Mouse (Mus musculus) common myeloid progenitor, adult 5-6 weeks (primary cell): ENCODE data around the gene Bcl7a. TPM values are rescaled to one million over a fixed set of nuclear protein-coding genes. Genes with fewer than 3 reads are reported as not detected.

Experiments used
- ATAC-seq: replicated peaks from 2 replicates; pipeline ENCODE4 v1.8.0; 2016; ENCODE audit warnings: low read depth, mild to moderate bottlenecking, moderate TSS enrichment, inconsistent platforms; ENCODE audit not compliant: poor library complexity, severe bottlenecking
- total RNA-seq: library from RNA; stranded (forward); fragments of 200-1000, 187-1606 nt; gene quantifications from 2 replicates; pipeline ENCODE4 v1.2.3, GENCODE M21; 2017

Bcl7a gene
- total RNA-seq, 1 experiment from 2014 or later: 18.9 TPM

DNA sequence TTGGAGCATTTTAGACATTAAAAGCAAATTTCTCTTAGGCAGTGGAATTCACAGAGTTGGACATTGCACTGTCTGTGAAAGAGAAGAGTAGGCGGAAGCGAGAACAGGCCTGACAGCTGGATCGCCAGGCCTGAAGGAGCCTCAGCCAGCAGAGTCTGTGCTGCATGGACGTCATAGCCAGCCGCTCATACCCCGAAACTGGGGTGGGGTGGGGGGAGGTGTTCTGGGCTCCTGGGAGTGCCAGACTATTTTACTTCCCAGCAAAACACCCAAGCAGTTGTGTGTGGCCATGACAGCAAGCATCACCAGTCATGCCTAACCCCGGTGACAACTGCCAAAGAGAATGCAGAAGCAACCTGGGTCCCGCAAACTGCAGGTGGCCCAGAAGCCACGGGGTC lies 16.9 kb upstream of the Bcl7a start:
- ATAC-seq: no peak

DNA sequence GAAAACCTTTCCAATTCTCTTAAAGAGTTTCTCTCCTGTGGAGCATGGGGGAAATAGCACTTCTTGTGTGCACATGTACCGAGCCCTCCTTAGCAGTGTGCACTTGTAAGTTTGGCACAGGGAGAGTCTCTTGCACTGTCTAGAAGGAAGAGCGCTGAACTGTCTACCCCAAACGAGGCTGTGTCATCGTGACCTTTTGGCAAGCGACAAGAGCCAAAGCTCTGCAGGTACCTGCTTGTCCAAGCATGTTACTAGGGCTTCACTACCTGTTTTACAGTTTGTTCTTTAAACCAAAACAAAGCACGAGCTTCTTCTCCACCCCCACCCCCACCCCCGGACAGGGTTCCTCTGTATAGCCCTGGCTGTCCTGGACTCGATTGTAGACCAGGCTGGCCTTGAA lies 15.9 kb upstream of the Bcl7a start:
- ATAC-seq: no peak

DNA sequence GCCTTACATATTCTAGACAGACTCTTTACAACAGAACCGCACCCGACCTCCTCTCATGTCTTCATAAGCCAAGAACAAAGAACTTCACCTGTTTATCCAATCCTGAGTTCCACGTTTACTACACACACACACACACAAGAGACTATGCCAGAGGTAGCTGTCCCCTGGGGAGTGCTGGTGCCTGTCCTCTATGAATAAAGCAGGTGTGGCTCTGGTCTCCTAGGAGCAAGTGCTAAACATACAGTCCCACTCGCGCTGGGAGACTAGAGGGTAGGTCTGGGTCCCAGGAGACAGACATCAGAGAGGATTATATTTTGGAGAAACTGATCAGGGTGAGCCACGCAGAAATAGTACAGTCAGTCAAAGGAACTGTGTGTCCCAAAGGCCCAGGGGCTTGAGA lies 10.1 kb upstream of the Bcl7a start:
- ATAC-seq: no peak

DNA sequence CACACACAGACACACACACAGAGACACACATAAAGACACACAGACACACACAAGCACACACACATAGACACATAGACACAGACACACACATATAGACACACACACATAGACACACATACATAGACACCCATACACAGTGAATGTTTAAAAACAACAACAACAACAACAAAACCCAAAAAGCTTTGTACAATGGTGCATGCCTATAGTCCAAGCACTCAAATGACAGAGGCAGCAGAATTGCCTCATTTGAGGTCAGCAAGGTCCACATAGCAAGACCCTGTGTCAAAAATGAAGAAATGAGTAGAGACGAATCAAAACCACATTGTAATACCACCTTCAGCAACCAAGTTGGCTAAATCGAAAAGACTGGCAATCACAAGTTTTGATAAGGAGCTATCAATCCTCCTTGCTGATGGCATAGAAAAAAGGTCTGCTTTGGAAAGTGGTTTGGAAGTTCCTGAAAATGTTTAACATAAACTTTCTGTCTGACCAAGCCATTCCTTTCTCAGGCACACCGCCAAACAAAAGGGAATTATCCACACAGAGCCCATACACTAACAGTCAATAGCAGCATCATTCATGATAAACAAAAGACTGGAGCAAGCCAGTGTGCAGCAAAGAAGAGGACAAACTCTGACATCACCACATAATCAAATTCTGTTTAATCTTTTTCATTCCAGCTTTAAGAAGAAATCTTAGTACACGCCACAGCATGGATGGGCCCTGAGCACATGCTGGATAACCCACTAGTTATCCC lies 7.3 kb upstream of the Bcl7a start:
- ATAC-seq: no peak

DNA sequence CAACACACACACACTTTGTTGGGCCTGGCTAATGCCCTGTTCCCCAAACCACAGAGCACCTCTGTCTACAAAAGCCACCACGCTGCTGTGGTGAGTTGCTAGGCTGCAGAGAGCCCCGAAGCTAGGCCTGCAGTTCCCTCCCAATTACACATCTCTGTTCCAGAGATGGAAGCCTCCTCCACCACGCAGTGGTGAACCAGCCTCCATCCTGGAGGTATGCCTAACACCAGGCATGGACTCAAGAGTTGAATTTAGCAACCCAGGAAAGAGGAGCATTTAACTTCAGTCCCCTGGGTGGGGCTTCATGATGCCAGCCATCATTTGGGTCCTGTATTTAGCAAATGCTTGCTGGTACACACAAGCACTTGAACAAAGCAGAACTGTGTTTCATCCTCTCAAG lies 5.2 kb upstream of the Bcl7a start:
- no peak for ATAC-seq

DNA sequence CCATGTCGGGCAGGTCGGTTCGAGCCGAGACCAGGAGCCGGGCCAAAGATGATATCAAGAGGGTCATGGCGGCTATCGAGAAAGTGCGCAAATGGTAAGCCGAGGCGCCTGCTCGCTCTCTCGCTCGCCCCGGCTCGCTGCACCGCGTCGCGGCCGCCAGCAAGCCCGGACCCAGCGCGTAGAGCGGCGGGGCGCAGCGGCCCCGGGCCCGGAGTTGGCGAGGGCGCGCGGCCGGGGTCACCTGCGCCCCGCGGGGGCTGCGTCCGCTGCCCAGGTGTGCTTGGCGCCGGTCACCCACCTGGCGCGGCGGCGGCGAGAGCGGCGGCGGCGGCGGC lies 961 bp downstream of the Bcl7a start:
- no peak; the same call in 1 of the 2 replicates for ATAC-seq

DNA sequence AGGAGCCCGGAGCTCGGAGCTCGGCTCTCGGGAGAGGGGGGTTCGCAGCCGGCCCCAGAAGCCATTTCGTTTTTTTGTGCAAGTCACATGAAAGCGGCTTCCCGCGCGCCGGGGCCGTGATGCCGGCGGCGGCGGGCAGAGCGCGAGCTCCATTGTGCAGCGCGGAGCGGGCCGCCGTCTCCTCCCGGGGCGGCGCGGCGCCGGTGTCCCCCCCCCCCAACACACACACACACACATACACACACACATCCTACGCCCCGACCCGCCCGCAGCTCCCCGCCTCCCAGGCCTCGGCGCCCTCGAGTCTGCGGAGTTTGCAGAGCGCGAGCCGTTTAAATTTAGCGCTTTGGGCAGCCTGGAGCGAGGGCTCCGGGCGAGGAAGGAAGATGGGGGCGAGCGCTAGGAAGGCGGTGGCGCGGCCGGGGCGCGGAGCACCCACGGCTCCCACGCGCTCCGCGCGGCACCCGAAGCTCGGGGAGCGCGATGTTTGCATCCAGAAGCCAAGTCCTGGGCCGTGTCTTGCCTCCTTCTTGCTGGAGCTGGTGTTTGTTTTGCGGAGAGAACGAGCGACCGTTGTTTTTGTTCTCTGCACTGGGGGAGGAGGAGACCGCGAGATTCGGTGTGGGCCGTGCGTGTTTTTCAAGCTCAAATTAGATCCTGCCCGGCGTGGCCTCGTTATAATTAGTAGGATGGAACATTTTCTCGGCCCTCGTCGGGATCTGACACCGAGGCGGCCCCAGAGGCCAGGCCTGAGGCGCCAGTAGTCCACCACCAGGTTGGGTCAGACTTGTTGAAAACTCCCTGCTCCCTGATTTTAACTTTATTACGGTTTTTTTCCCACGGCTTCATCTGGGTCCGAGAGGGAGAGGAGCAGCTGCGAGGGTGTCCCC lies 1.6 kb downstream of the Bcl7a start:
- no peak for ATAC-seq

DNA sequence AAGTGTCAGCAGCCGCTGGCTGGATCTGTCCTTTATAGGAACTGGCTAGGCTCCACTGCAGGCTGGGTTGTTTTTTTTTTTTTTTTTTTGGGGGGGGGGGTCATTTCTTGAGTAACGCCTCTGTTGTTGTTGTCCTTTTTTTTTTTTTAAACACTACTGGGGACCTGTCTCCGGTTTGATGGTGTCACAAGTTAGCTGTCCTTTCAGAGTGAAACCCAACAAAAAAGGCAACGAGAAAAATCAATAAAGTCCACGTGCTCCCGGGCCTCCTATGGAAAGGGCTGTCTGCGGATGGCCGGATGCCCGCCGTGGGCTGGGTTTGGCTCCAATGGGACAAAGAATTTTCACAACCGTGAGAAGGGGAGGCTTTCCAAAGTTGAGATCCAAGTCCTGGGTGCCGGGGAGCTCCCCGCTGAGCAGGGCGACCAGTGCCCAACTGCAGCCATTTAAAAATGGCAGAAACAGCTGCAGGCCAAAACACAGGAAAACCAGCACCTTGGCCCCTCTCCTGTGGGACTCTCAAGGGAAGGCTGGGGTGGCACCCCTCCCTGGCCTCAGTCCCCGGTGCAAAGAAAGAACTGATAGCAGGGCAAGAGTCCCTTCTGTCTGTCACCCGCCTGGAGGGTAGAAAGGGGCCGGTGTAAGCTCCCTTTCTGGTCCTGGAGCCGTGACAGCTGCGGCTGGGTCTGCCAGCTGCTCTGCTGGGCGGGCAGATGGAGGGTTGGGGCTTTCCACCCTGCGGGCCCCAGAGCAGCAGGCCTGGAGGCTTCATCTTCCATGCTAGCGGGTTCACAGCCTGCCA lies 2.4 kb downstream of the Bcl7a start:
- ATAC-seq: peak; percentile 33

DNA sequence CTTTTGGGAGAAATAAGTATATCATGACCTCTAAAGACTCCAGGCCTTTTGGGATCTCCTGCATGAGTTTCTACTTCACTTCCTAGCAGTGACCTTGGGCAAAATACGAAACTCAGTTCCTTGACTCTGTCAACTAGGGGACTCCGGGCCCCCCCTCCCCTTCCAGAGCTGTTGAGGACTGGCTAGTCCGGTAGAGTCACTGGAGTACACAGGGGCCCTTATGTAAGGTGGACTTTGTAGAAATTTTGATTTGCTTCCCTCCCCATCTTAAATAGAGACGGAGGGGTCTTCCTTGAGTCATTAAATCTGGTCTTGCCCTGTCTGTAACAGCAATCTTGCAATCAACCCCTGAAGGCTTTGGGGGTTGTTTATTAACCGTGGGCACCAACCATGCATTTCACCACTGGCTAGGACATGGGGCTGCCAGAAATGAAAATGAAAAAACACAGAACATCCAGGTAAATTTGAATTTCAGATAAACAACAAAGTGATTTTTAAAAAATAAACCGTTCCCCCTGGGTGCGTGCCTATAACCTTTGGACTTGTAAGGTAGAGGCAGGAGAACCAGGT lies 3.2 kb downstream of the Bcl7a start:
- ATAC-seq: no peak

DNA sequence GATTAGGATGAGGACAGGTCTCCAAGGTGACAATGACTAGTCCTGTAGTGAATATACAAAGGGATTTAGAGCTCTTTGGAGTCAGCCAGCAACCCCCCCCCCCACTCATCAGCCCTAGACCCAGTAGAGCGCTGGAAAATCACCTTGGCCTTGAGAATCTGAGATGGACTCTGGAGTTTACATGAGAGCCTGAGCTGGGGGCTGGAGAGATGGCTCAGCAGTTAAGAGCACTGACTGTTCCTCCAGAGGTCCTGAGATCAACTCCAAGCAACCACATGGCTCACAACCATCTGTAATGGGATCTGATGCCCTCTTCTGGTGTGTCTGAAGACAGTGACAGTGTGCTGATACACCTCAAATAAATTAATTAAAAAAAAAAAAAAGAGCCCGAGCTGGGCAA lies 4.4 kb downstream of the Bcl7a start:
- no peak for ATAC-seq

DNA sequence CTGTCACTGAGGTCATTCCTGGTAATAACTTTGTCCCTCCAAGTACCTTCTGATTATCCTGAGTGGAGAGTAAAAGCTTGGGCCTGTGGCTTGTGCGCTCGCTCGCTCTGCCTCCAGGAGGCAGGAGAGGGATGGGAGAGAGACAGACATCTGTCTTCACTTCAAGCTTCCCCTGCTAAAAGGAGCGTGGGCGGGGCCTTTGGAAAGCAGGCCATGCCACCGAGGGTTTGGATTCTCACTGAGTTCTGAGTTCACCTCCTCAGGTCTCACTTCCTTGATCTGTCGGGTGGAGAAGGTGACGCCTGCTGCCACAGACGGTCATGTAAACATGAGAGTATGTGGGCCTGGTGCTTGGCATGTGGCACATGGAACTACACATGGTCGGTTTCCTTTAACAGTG lies 6.8 kb downstream of the Bcl7a start:
- ATAC-seq: peak; percentile 42

DNA sequence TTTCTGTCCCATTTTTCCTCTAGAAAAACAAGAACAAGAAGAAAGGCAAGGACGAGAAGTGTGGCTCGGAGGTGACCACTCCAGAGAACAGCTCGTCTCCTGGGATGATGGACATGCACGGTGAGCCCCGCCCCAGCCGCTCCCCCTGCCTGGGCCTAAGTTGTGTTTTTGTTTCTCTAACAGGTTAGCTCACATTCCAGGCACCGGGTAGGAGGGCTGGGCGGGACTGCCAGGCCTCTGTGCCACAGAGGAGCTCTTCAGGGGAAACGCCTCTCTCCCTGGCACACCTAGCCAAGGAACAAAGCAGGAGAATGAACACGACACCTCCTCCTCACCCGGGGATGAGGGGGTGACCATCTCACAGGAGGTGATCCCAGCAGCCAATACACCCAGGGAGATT lies 12.3 kb downstream of the Bcl7a start:
- ATAC-seq: no peak

DNA sequence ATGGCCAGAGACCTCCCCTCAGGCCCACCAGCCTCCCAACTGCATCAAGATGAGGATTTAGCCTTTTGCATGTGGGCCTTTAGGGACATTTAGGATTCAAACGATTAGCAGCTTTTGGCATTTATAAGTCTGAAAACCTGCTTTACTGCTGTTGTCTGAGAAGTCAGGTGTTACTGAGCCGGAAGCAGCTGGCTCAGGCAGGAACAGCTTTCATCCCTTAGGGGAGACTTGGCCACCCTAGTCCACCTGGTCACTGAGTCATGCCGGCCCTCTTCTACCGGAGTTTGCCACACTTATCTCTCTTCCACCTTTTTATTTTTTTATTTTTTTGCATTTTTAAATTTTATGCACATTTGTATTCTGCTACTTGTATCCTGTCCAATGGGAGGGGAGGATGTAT lies 13.6 kb downstream of the Bcl7a start:
- ATAC-seq: no peak

DNA sequence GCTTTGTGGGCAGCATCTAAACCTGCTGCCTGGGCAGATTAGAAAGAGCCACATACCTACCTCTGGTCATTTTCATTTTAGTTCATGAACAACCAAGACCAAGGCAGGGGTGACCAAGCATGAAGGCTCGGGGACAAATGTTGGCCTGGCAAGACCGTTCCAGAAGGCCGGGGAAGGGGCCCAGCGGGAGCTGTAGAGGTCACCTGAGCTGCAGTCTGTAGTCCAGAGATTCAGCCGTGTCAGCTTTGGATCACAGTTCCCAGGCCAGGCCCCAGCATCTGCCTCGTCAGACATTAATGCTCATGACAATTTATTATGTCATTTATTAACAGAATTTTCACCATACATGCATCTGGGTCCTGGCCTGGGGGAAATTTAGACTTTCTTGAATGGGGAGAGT lies 15.8 kb downstream of the Bcl7a start:
- no peak for ATAC-seq

DNA sequence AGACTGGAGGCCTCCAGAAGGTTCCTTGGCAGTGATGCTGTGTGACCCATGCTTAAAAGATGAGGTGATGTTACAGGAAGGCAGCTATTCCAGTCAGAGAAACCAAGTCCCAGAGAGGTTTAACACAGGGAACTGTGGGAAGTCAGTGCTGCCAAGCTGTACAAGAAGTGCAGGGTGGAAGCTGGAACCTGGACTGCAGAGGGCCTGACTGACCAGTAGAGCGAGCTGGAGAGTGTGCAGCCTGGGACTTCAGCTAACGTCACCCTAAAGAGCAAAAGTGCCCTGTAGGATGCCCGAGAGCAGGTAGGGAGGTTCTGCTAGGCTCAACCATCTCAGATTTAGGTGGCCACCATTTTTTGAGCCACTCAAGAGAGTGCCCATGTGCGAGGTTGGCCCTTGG lies 19.3 kb downstream of the Bcl7a start:
- ATAC-seq: no peak

DNA sequence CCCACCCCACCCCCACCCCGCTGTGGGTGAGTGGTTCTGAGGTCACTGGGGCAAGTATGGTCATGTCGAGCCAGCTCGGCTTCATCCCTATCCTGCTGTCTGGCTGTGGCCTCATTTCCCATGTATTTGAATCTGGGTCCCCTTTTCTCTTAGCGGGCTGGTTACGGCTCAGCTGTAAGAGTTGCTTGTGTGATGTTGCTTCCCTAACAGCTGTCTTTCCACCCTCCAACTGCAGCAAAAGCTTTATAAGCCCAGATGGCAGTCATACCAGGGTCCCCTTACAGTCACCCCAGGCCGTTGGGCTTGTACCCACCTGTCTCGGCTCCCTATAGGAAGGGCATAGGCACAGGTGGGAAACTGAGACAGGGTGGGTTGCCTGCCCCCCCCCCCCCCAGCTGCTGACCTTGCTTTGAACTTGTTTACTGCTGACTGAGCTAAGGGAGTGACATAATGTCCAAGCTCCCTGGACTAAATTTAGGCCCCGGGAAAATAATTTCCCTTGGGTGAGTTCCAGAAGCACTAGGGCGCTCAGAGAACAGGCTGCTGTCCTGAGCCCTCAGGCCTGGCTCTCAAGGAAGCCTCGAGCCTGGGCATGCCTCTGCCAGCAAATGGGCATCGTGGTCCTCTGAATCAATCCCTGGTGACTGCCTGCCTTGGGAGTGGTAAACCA lies 20.8 kb downstream of the Bcl7a start:
- ATAC-seq: no peak

DNA sequence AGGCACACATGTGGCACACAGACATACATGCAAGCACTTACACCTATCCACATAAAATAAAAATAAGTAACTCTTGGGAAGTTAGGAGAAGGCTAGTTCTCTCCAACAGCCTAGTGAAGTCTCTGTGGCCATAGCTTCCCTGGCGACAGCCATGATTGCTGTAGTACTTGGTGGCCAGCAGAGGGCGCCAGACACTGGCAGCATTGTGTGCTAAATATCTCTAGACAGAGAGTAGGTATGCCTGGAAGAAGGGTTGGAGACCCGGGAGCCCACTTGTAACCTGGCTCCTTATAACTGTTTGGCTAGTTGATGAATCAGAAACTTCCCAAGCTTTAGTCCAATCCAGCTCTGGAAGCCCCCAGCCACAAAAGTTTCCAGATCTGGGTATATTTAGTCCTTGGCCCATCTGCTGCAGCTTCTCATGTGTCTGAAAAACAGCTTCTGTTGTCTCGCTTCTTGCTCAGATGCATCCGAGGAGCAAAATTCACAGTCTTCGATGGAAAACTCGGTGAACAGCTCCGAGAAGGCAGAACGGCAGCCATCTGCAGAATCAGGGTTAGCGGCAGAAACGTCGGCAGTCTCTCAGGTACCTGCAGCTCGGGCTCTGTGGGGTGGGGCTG lies 25.3 kb downstream of the Bcl7a start:
- ATAC-seq: peak; percentile 73; the same call in 1 of the 2 replicates

DNA sequence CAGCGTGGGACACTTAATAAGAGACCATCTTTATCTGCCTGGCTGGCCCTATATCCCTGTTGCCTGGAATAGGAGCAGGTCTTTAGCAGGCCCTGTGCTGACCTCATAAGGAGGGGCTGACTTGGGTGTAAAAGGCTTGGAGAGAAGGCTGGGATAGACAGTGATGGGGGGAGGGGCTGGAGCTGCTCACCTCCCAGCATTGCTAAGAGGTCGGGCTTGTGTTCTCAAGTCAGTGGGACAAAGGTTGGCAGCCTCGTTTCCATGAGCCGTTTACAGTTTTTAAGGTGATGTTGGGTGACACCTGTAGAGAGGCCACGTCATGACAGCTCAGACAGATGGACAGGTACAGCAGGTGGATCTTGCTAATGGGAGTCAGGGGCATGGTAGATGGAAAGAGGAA lies 26.4 kb downstream of the Bcl7a start:
- ATAC-seq: no peak

DNA sequence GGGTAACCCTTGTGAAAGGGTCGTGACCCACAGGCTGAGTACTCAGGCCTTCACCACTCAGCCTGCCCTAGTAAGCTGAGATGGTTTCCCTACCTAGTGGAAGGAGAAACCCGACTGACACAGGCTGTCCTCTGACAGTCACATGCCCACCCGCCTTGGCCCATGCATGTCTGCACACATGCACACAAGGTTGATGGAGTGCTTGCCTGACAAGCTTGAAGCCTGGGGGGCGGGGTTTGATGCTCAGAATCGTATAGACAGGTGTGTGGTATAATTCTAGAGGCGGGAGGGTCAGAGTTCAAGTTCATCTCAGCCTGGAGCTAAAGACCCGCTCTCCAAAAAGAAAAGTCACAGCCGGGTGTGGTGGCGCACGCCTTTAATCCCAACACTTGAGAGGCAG lies 31.6 kb downstream of the Bcl7a start:
- ATAC-seq: no peak
